Mouse (Mus musculus): ENCODE results near the gene Itpkb.
"Not testable (repeated sequence)": the region's sequence is repeated elsewhere in the genome, so short reads cannot be mapped to it uniquely, and the experiment has no call there.

The Itpkb gene

DNA sequence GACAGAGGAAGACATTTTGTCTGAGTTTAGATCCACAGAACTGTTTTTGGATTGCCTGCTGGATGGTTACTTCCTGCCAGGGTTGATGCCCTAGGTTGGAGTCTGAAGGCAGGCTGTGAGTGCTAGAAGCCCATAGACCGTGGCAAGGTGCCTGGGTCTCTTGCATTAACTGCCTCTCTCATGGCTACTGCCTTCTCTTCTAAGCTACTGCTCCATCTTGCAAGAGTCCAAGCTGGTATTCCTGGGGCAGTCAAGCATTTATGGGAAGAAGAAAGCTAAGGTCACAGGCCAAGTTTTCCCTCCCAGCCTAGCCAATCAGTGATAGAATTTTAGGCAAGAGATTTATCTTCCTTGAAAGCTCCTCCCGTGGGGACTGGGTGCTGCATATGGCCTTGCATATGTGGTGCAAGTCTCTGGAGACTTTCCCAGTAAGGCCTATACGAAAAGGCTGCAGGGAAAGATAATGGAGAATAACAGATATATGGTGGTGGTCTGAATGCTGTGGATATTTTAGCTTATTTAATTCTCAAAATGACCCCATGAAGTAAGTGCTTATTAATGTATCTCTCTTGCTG, 36.8 kb downstream of the Itpkb start:
- no peak for DNase-seq (ENCODE audit: low read depth, low spot score)

DNA sequence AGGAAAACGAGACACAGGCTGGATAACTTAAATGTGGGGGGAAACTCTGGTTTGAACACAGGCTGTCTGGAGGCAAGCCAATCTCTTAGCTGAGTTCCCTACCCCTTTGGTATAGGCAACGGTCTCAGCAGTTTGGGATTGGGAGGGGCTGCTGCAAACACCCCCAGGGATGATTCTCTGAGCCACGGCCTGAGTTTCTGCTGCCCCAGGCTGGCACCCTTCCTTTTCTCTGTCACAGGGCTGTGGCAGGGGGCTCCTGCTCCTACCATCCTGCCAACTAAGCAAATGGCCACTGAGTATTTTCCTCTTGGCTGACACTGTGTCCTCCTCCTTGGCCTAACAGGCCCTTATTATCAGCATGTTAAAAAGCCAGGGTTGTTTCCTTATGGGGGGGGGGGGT, 37.3 kb downstream of the Itpkb start:
- DNase-seq (ENCODE audit: low read depth, low spot score) = no peak

DNA sequence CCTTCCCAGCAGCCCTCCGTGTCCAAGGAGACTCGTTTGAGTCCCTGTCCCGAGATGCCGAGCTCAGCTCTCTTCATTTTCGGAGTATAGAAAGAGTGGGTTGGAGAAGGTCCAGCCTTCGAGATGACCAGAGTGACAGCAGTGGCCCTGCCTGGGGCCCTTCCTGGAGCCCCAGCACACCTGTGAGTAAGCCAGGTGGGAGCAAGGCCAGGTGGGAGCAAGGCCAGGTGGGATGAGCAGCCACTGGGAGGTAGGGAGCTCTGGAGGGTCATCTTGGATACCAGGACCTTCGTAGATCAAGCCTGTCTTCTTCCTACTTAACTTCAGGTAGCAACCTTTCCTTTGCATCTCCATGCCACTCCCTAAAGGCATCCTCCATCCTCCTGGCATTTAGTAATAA, 37.8 kb downstream of the Itpkb start:
- DNase-seq (ENCODE audit: low read depth, low spot score) = no peak

GRCm38 (mm10) chr1:180368646-180369045, 38.4 kb downstream of the Itpkb start:
- DNase-seq (ENCODE audit: low read depth, low spot score) = no peak

DNA sequence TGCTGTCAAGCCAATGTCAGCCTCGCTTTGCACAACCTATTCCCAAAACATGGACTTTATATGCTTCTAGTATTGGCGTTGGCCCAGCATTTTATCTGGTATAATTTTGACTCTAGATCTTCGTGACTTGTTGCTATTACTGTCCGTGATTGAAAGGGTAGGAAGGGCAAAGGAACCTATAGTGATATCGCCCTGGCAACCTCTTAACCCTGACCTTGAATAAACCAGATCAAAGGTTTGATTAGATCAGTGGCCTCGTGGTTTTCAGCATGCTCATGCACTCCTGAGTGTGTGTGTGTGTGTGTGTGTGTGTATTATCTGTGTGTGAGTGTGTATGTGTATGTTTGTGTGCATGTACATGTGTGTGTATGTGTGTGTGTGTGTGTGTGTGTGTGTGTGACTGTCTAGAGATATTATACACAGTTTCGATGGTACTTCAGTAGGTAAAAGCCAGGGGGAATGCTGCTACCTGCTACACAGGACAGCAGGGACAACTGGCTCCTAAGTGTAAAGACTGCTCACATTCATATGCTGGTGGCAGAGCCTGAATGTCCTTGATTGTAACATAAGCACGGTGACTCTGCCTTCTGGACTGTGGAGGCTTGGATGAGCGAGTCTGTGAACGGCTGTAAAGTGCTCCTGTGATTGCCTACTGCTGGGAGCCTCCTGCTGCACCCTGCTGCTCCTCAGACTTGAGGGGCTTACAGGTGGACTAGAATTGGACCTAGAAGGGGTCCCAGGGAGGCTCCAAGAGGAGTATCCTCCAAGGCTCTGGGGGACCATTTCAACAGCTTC, 40.8 kb downstream of the Itpkb start:
- DNase-seq (ENCODE audit: low read depth, low spot score) = no peak

DNA sequence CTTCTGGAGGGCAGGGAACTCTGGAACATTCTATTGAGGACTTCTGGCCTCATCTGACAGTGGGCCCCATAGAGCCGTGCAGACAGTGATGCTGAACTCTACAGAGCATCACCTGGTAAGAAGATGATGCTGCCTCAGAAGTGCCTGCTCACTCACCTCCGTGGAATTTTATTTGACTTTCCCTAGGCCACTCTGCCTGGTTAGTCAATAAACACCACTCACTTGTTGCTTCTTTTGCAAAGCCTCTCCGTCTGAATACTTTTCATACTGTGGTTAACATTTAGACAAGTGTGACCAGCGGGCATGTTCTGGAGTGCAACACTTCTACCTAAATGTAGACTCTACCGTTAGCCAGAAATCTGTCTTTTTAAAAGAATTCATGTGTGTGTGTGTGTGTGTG, 42.0 kb downstream of the Itpkb start:
- DNase-seq (ENCODE audit: low read depth, low spot score) = not testable (repeated sequence)

GRCm38 (mm10) chr1:180376598-180376997, 46.3 kb downstream of the Itpkb start:
- DNase-seq (ENCODE audit: low read depth, low spot score) = no peak

GRCm38 (mm10) chr1:180379559-180379958, 49.3 kb downstream of the Itpkb start:
- no peak for DNase-seq (ENCODE audit: low read depth, low spot score)

DNA sequence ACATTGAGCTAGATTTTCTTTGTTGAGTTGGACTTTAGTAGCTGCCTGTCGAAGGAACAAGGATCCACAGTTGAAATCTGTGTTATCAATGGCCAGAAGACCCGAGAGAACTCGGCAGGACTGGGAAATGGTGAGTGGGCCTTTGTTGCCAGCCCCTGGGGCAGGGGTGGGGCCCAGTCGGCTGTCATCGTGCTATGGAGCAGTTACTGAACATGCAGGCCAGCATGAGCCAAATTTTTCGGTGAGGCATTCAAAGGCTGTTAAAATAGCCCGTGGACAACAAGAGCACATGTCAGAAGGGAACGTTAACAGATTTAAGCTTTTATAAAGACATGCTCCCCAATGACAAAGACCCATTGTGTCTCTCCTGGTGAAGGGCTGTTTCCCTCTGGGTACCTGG, 52.1 kb downstream of the Itpkb start:
- DNase-seq (ENCODE audit: low read depth, low spot score) = peak; percentile 47

DNA sequence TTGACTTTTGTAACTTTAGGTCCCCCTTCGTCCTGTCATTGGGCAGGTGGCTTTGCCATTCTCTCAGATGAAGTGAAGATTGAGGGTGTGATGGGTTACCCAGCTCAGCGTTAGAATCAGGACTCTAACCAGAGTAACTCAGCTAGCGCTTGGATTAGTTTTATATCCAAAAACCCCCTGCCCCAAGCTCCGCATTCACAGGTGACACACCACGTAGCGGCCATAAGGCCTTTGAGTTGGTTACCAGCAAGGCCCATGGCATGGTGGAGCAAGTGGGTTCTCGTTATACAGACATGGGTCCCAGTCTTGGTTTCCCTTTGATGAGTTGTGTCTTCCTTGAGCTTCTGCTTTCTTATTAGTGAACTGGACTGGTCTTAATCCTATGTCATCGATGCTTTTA, 53.6 kb downstream of the Itpkb start:
- no peak for DNase-seq (ENCODE audit: low read depth, low spot score)

DNA sequence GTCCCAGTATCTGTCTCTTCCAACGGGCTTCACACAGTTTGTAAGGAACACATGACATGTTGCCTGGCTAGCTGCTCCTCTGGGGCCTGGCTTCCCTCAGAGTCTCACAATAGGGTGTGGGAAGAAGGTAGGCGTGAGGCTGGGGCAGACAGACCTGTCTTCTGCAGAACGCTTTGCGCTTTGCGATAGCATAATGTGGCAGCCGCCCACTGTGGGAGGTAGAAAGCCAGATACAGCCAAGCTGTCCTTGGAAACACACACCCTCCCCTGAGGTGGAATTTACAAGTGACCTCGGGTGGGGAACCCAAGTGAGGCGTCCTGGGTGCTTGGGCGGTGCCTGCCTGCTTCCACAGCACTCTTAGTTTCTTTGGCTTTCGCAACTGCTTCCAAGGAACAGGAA, 54.2 kb downstream of the Itpkb start:
- peak; percentile 88 for DNase-seq (ENCODE audit: low read depth, low spot score)

- DNase-seq (ENCODE audit: low read depth, low spot score) = no peak
These were observed 55.0 kb downstream of the Itpkb start for GRCm38 (mm10) chr1:180385308-180385707.

GRCm38 (mm10) chr1:180386951-180387749, 56.9 kb downstream of the Itpkb start:
- DNase-seq (ENCODE audit: low read depth, low spot score) = peak; percentile 99

GRCm38 (mm10) chr1:180387750-180388480, 57.6 kb downstream of the Itpkb start:
- DNase-seq (ENCODE audit: low read depth, low spot score) = no peak

- DNase-seq (ENCODE audit: low read depth, low spot score) = no peak
These were observed 58.2 kb downstream of the Itpkb start for GRCm38 (mm10) chr1:180388481-180388880.

DNA sequence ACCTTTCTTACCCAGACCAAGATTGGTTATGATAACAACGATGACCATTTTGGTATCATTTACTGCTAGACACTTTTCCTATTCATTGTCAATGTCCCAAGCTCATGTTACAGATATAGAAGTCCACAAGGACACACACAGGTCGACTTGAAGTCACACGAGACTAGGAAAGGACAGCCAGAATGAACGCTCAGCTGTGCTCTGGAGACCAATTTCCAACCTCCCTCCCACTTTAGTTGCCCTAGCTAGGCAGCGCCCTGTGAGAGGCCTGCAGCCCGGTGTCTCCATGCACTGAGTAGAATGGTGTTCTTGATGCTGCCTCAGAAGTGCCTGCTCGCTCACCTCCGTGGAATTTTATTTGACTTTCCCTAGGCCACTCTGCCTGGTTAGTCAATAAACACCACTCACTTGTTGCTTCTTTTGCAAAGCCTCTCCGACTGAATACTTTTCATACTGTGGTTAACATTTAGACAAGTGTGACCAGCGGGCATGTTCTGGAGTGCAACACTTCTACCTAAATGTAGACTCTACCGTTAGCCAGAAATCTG, 59.0 kb downstream of the Itpkb start:
- not testable (repeated sequence) for DNase-seq (ENCODE audit: low read depth, low spot score)

GRCm38 (mm10) chr1:180390321-180390731, 60.0 kb downstream of the Itpkb start:
- DNase-seq (ENCODE audit: low read depth, low spot score) = no peak

DNA sequence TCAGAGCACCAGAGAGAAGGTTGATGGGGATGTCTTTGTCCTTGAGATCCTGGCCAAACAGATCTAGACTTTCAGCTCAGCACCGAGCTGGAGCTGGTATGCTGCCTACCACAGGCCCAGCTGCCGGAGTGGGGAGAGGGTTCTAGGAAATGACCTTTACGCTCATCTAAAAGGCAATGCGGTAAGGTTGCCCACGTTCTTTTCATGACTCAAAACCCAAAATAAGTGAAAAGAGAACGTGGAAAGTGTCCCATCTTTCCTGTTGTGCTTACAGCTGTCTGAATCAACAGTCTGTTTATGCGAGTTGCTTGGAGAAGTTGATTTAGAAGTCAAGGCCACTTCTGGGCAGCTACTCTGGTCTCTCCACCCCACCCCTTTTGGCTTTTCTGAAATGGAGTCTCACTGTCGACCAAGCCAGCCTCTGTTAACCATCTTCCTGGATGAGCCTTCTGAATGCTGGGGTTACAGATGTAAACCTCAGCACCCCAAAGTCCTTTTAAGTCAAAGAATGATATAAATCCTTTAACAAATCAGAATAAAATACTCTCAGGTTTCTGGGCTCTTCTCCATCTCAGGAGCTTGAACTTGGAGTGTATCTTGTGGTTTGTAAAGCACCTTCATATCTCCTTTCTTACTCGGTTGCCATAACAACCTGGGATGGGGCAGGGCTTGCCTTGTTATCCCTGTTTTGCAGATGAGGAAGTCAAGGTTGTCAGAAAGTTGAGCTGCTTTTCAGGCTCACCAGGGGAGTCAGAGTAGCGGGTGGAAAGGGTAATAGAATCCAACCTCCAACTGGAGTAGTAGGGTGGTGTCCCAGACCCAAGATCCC, 60.7 kb downstream of the Itpkb start:
- DNase-seq (ENCODE audit: low read depth, low spot score) = peak; percentile 46

DNA sequence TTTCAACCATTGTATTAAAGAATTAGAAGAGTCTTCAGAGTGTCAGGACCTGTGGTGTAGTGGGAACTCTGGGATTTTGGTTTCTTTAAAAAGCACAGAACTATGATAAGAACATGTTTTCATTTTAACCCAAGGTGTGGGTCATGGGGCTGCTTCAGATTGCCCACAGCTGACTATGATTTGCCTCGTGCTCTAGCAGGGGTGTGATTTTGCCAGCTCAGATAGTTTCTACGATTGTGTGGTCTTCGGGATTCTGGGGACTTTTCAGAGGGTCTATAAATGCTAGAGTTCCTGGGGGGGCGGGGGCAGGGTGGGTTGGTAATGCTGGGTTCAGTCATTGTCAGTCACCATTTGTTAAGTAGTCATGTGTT, 61.3 kb downstream of the Itpkb start:
- DNase-seq (ENCODE audit: low read depth, low spot score) = no peak

- DNase-seq (ENCODE audit: low read depth, low spot score) = no peak
These were observed 62.0 kb downstream of the Itpkb start for GRCm38 (mm10) chr1:180392137-180392798.

Data from ZHBTc4 (cell line).